Mouse (Mus musculus): ENCODE measurements around the gene Tmigd3.

DNA sequence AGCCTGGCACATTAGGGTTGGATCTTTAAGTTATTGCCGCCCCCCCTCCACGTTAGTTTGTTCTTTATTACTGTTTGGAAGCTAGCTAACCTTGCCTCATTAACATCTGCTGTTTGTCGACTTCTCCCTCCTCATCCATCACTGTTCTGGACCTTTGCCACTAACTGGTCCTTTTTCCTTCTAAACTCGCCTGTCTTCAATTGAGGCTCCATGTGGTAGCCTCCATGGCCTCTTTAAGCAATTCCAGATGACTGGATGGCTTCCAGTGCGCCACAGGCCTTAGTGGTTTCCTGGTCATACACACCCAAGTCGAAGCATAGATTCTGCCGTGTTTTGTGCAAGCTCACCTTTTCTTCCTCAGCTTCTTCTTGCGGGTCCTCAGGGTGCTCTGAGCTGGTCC lies 16.9 kb upstream of the Tmigd3 start:
- no peak for TF ChIP-seq EP300 (IDR thresholded peaks at IDR 0.05; ENCODE audit: low read depth)
- no peak for TF ChIP-seq CTCF (IDR thresholded peaks at IDR 0.05; ENCODE audit: low read depth)

Measured in liver, postnatal 0 days (tissue).